Mouse (Mus musculus) limb, embryonic 12.5 days (tissue): ENCODE measurements at regions not wholly inside any gene's neighbourhood (a gene's known extent, or its start where the extent isn't known, plus 50 kb on each side); places are given as distances from the start of the nearest gene placed in this dataset.

ENCODE experiments used
- ATAC-seq: fragments of 200-750 bp; cut with Nextera tagmentation; 2 replicates; pipeline ENCODE4 v1.8.0; 2017; ENCODE audit warnings: low read depth, moderate TSS enrichment; ENCODE audit not compliant: insufficient number of reproducible peaks, insufficient read depth, low FRiP score, low TSS enrichment
- H3K27ac ChIP-seq: fragments of 300-500 bp; sonication (generic); 2 replicates; pipeline ENCODE4 v1.5.1; 2016; ENCODE audit warnings: mild to moderate bottlenecking, moderate library complexity
- H3K27me3 ChIP-seq: fragments of 300-500 bp; sonication (generic); 2 replicates; pipeline ENCODE4 v1.6.1; 2016; ENCODE audit warnings: mild to moderate bottlenecking, moderate library complexity
- H3K36me3 ChIP-seq: fragments of 300-500 bp; sonication (generic); 2 replicates; pipeline ENCODE4 v1.6.1; 2016; ENCODE audit warnings: mild to moderate bottlenecking, moderate library complexity
- H3K4me1 ChIP-seq: fragments of 300-500 bp; sonication (generic); replicated peaks from 2 replicates; pipeline ENCODE4 v1.6.1; 2016
- H3K4me2 ChIP-seq: fragments of 300-500 bp; sonication (generic); 2 replicates; pipeline ENCODE4 v1.6.1; 2016; ENCODE audit warnings: mild to moderate bottlenecking, moderate library complexity
- H3K4me3 ChIP-seq: fragments of 300-500 bp; sonication (generic); replicated peaks from 2 replicates; pipeline ENCODE4 v1.5.1; 2016; ENCODE audit warnings: mild to moderate bottlenecking
- H3K9ac ChIP-seq: fragments of 300-500 bp; sonication (generic); replicated peaks from 2 replicates; pipeline ENCODE4 v1.6.1; 2016; ENCODE audit warnings: mild to moderate bottlenecking, moderate library complexity
- H3K9me3 ChIP-seq: fragments of 300-500 bp; sonication (generic); 2 replicates; pipeline ENCODE4 v1.6.1; 2016; ENCODE audit warnings: mild to moderate bottlenecking, moderate library complexity
- WGBS: fragments of 180-500 bp; shearing (Covaris S2); methylation state at CpG from one replicate; pipeline ENCODE4 v1.1.7; 2016; 5-methylcytosine and 5-hydroxymethylcytosine counted together

DNA sequence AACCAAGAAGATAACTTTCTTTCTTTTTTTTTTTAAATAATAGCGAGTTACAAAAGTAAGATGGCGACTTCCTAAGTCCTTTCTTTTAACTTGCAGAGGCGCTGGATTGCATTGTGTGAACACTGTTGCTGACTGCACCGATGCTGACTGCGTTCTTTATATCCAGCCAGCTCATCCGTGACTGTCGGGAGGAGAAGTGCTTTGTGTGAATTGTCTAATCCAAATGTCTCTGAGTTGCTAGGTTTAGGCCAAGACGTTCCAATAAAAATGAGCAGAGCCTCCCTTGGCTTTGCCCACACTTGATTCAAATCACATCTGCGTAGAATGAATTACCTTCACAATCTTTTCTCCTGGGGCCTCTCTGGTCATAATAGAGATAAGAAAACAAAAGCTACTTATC lies 156.0 kb upstream of the Slc24a2 start:
- Histone ChIP-seq H3K9ac (no peak overlapping the region), H3K4me3 (no peak overlapping the region), H3K27me3 (no peaks in the 10 kb centered on the region), H3K4me1 (peaks cover 13% of the 10 kb centered on the region), H3K27ac (no peak overlapping the region), H3K9me3 (no peaks in the 10 kb centered on the region), H3K4me2 (no peak overlapping the region), H3K36me3 (no peaks in the 10 kb centered on the region)
- no peak for ATAC-seq
- WGBS, result 85% methylated on average over 9 of the region's 9 CpGs

DNA sequence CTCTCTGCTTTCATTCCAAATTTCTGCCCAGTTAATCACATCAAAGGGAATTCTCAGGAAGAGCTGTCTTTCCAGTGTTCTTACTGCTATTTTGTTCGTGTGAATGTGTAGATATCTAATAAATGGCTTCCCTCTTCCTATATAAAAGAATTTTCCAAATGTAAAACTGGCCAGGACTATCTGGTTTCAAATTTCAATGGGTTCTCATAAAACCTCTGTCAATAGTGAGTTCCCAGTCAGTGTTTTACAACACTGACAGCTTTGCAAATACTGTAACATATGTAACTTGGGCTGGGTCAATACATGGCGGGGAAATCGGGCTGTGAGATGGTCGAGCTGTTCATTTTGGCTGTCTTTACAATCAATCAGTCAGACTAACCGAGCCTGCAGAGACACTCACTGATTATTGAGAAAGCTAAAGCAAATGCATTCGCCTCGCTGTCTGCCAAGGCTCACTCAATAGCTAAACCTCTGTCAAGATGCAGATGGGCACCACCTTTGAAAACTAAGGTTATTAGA lies 155.0 kb upstream of the Slc24a2 start:
- no peak overlapping the region for H3K4me3 ChIP-seq
- H3K9me3 ChIP-seq, result no peaks in the 10 kb centered on the region
- no peak overlapping the region for H3K27ac ChIP-seq
- H3K27me3 ChIP-seq, result no peaks in the 10 kb centered on the region
- H3K4me1 ChIP-seq, result peaks cover 13% of the 10 kb centered on the region
- no peak overlapping the region for H3K9ac ChIP-seq
- no peak overlapping the region for H3K4me2 ChIP-seq
- WGBS, result 21% methylated on average over 7 of the region's 7 CpGs
- ATAC-seq, result no peak
- H3K36me3 ChIP-seq, result no peaks in the 10 kb centered on the region

DNA sequence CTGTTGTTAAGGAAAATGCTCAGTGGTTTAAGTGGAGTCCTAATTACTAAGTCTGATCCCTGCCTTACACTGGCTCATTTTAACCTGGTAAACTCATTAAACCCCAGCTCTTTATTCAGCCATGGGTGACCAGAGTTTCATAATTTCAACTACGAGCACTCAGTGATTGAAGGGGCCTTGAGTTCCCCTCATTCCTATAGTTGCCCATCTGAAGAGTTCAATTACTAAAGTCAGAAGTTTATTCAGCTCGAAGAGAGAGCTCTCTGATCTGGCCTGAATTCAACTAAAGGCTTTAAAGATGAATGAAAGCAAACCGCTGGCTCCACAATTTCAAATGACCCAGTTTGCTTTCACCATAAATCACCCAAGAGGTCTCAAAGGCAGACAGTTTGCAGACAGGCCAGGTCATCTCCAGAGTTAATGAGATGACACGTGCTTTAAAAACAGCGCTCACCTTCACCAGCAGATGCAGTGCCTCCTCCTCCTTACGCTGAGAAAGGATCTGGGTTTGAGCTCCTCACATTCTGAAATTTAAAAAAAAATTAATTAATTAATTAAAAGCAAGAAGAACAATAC lies 154.3 kb upstream of the Slc24a2 start:
- H3K4me1 ChIP-seq, result peaks cover 17% of the 10 kb centered on the region
- 11% methylated on average over 6 of the region's 6 CpGs for WGBS
- no peaks in the 10 kb centered on the region for H3K27me3 ChIP-seq
- H3K4me3 ChIP-seq, result no peak overlapping the region
- H3K27ac ChIP-seq, result no peak overlapping the region
- no peak overlapping the region for H3K4me2 ChIP-seq
- no peaks in the 10 kb centered on the region for H3K36me3 ChIP-seq
- H3K9ac ChIP-seq, result no peak overlapping the region
- H3K9me3 ChIP-seq, result no peaks in the 10 kb centered on the region
- ATAC-seq, result no peak

DNA sequence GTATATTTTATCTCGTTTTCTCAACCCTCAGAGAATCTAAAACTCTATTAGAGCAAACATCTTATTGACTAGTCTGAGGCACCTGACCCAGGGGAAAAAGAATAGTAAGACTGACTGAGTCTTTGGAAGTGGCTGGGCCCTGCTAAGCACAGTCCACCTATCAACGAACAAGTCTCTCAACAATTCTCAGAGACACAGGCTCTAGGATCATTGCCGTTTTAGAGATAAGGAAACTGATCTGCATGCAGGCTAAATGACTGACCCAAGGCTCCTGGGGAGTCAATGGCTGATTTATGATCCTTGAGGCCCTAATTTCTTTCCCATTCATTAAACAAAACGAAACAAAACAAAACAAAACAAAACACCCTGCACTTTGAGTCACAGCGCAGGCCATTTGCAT lies 150.4 kb upstream of the Slc24a2 start:
- Histone ChIP-seq H3K27me3 (peaks cover 5% of the 10 kb centered on the region; the same call in 1 of the 2 replicates), H3K9me3 (no peaks in the 10 kb centered on the region), H3K4me1 (peaks cover 28% of the 10 kb centered on the region), H3K4me3 (no peak overlapping the region), H3K4me2 (no peak overlapping the region), H3K36me3 (no peaks in the 10 kb centered on the region), H3K9ac (no peak overlapping the region), H3K27ac (no peak overlapping the region)
- WGBS, result 47% methylated on average over 5 of the region's 5 CpGs
- no peak for ATAC-seq

DNA sequence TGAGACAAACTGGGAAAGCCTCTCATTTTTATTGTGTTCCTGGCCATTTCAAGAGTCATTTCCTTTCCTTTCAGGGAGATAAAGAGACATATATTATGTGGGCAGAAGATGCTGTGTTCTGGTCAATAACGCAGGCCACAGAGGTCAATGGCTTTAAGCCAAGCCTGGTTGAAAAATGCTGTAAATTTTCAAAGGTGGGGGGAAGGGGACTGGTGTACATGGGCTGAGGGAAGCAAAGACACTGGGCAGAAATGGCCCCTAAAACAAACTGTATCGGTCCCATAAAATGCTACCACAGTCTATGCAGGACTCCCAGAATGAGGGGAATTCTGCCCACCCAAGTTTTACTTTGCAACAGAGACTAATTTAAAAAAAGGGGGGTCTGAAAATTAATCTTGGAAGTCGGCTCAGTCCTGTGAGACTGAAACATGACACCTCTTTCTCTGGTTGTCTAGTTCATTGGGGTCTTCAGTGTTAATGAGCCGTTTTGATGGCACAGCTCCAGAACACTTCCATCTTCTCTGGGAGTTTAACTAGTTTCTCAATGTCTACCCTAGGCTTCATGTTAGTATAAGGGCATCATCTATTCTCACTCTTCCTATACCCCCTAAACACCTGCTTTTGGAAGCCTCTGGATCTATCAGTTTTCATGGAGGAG lies 149.4 kb upstream of the Slc24a2 start:
- Histone ChIP-seq H3K4me1 (peaks cover 20% of the 10 kb centered on the region), H3K4me3 (no peak overlapping the region), H3K9ac (no peak overlapping the region), H3K9me3 (no peaks in the 10 kb centered on the region), H3K4me2 (no peak overlapping the region), H3K27me3 (peaks cover 5% of the 10 kb centered on the region; the same call in 1 of the 2 replicates), H3K27ac (no peak overlapping the region), H3K36me3 (no peaks in the 10 kb centered on the region)
- ATAC-seq, result no peak
- WGBS, result 11% methylated on average over 4 of the region's 4 CpGs

DNA sequence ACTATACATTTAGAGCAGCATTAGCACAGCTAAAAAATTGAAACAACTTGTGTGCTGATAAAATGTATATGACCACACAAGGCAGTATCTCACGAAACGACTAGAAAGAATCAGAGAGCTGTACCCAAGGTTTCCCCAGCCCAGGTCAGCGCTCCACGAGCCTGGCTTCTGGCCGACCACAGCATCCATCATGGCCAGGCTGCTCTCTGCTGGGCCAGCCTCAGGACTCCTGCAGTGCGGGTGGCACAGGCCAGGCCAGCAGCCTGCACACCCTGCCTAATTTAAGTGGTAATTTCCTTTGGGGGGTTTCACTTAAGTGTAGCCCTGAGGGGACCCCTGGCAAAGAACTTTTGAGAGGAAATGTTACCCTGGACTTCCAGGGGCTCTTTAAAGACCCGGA lies 141.7 kb upstream of the Slc24a2 start:
- Histone ChIP-seq H3K4me3 (no peak overlapping the region), H3K27me3 (no peaks in the 10 kb centered on the region), H3K9me3 (no peaks in the 10 kb centered on the region), H3K27ac (peak overlapping the region; percentile 31), H3K4me1 (peaks cover 43% of the 10 kb centered on the region), H3K36me3 (no peaks in the 10 kb centered on the region), H3K9ac (no peak overlapping the region), H3K4me2 (no peak overlapping the region)
- ATAC-seq, result no peak
- WGBS, result 15% methylated on average over 7 of the region's 7 CpGs

DNA sequence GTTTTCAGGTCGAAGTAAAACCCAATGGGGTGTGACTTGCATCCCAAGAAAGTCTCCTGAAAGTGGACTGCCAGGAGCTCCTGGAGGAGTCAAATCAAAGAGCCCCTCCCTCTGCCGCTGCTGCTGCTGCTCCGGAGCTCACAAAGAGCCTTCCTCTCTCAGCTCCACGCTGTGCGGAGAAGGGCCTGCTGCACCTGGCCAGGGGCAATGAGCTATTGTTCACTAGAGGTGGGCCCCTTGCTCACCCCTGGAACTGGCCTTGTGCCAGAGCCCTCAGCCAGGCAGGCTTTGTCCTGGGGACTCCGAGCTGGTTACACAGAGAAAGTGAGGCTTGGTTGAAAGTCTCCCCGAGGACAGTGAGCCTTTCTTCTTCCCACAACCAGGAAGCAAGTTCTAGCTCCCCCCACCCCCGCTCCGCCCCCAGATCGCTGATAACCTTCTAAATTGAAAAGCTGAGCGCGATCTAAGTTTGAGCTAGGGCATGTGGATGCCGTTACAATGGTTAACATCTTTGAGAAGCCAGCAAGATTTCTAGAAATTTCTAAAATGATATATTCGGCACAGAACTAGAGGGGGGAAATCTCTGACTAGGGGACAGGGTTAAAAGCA lies 139.5 kb upstream of the Slc24a2 start:
- ATAC-seq, result peak; percentile 72
- peak overlapping the region; percentile 46 for H3K4me2 ChIP-seq
- WGBS, result 13% methylated on average over 14 of the region's 14 CpGs
- H3K9me3 ChIP-seq, result no peaks in the 10 kb centered on the region
- no peaks in the 10 kb centered on the region for H3K36me3 ChIP-seq
- H3K9ac ChIP-seq, result 0 out of 2 replicates have a peak overlapping the region, but pooled peaks have one; percentile 18
- no peak overlapping the region for H3K4me3 ChIP-seq
- peaks cover 43% of the 10 kb centered on the region for H3K4me1 ChIP-seq
- H3K27ac ChIP-seq, result peak overlapping the region; percentile 41; the same call in 1 of the 2 replicates
- peaks cover 5% of the 10 kb centered on the region; the same call in 1 of the 2 replicates for H3K27me3 ChIP-seq

DNA sequence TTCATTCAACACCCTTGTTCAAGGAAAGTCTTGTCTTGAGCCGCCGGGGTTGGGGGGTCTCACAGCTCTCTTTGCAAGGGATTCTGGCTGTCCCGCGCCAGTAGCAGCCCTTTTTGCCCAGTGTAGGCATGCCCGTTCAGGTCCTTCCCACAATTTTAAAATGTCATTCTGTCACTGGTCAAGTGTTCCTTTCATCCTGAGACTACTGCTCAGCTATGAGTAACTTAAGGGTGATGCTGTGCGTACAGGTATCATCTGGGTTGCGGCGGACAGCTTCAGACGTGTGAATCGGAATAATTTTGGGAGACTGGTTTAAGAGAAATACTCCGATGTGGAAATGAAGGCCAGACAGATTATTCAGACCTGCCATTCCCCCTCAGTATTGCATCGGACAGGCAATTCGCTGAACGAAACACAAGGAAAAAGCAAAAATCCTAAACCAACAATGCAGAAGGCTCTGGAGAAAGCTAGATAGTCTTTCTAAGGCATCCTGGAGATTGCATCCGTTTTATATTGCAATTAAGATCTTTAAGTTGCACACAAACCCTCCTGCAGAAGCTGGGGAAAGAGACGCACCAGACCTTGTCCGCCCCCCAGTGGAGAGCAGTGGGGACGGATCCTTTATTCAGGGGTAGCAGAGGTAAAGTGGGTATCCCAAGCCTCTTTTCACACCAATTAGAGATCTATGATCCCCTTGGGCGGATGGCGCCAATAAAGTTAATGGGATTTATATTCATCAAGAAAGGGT lies 138.3 kb upstream of the Slc24a2 start:
- Histone ChIP-seq H3K9ac (peak overlapping the region; percentile 67), H3K27me3 (peaks cover 5% of the 10 kb centered on the region; the same call in 1 of the 2 replicates), H3K4me1 (peaks cover 43% of the 10 kb centered on the region), H3K4me2 (peak overlapping the region; percentile 69), H3K9me3 (no peaks in the 10 kb centered on the region), H3K36me3 (no peaks in the 10 kb centered on the region), H3K27ac (peak overlapping the region; percentile 73), H3K4me3 (peak overlapping the region; percentile 43)
- ATAC-seq, result peak; percentile 77
- WGBS, result 5% methylated on average over 20 of the region's 20 CpGs

DNA sequence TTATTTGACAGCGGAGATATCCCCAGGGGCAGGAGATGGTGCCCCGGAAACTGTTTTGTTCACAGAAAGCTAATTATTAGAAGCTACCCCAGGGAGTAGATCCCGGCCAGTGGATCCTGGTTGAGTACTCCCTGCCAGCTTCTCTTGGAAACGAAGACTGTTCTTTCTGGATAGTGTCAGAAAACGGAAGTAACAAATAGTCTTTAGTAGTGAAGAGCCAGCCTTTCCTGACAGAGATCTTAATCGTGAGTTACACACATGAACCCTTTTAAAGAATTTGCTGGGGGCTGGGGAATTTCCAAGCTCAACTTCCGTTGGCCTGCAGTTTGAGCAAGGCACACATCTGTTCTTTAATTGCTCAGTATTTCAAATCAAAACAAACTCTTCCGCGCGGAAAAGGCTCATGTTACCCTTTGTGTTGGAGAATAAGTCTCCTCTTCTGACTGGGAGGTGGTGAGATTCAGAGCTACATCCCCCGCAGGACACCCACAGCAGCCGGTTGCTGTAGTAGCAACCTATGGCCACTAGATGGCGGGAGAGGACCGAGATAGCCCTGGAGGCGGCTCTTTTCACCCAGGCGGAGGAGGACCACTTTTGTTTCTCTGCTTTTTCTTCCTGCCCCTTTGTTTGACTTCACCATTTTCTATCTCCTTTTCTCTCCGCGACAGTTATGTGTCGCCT lies 137.6 kb upstream of the Slc24a2 start:
- Histone ChIP-seq H3K27me3 (peaks cover 5% of the 10 kb centered on the region; the same call in 1 of the 2 replicates), H3K4me3 (peak overlapping the region; percentile 43), H3K36me3 (no peaks in the 10 kb centered on the region), H3K4me1 (peaks cover 39% of the 10 kb centered on the region), H3K27ac (peak overlapping the region; percentile 73), H3K9ac (peak overlapping the region; percentile 67), H3K4me2 (peak overlapping the region; percentile 69), H3K9me3 (no peaks in the 10 kb centered on the region)
- peak; percentile 53 for ATAC-seq
- WGBS, result 7% methylated on average over 19 of the region's 19 CpGs

DNA sequence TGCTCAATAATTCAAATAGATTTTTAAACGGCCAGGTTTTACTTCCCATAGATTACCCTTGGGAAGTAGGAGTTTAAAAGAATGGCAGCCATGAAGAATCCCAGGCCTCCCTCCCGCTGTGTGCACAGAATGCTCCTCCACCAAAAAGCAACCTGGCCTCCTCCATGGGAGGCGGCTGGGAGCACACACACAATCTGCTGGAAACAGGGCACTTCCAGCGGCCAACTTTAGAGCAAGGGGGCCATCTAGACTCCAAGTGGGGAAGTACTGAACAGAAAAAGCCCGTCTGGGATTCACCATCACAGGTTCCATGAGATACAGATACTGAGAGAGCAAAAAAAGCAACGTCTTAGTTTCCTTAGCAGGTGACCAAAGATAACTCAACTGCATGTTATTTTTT lies 131.9 kb upstream of the Slc24a2 start:
- 15% methylated on average over 6 of the region's 6 CpGs for WGBS
- no peak overlapping the region for H3K4me3 ChIP-seq
- no peak for ATAC-seq

More for the DNA sequence above, 131.9 kb upstream of the Slc24a2 start:
- Histone ChIP-seq H3K9ac (no peak overlapping the region), H3K9me3 (no peaks in the 10 kb centered on the region), H3K4me1 (peaks cover 6% of the 10 kb centered on the region; the same call in 1 of the 2 replicates), H3K27me3 (peaks cover 5% of the 10 kb centered on the region; the same call in 1 of the 2 replicates), H3K36me3 (no peaks in the 10 kb centered on the region), H3K4me2 (no peak overlapping the region), H3K27ac (no peak overlapping the region)
